Mouse (Mus musculus) kidney, embryonic 15.5 days (tissue): ENCODE measurements at regions not wholly inside any gene's neighbourhood (a gene's known extent, or its start where the extent isn't known, plus 50 kb on each side); places are given as distances from the start of the nearest gene placed in this dataset.

Experiments
- ATAC-seq: fragments of 200-750 bp; cut with Nextera tagmentation; replicated peaks from 2 replicates; pipeline ENCODE4 v1.8.0; 2017; ENCODE audit warnings: moderate TSS enrichment; ENCODE audit not compliant: low FRiP score
- H3K27ac ChIP-seq: fragments of 300-500 bp; sonication (generic); 2 replicates; pipeline ENCODE4 v1.5.1; 2015; ENCODE audit warnings: mild to moderate bottlenecking, inconsistent platforms
- H3K27me3 ChIP-seq: fragments of 300-500 bp; sonication (generic); 2 replicates; pipeline ENCODE4 v1.6.1; 2015; ENCODE audit warnings: inconsistent platforms
- H3K36me3 ChIP-seq: fragments of 300-500 bp; sonication (generic); 2 replicates; pipeline ENCODE4 v1.6.1; 2015; ENCODE audit warnings: inconsistent platforms
- H3K4me1 ChIP-seq: fragments of 300-500 bp; sonication (generic); 2 replicates; pipeline ENCODE4 v1.6.1; 2015; ENCODE audit warnings: inconsistent platforms
- H3K4me2 ChIP-seq: fragments of 300-500 bp; sonication (generic); 2 replicates; pipeline ENCODE4 v1.6.1; 2015; ENCODE audit warnings: moderate library complexity, mild to moderate bottlenecking, inconsistent platforms
- H3K4me3 ChIP-seq: fragments of 300-500 bp; sonication (generic); replicated peaks from 2 replicates; pipeline ENCODE4 v1.5.1; 2015; ENCODE audit warnings: mild to moderate bottlenecking, inconsistent platforms
- H3K9ac ChIP-seq: fragments of 300-500 bp; sonication (generic); 2 replicates; pipeline ENCODE4 v1.6.1; 2015; ENCODE audit warnings: mild to moderate bottlenecking, inconsistent platforms
- H3K9me3 ChIP-seq: fragments of 300-500 bp; sonication (generic); replicated peaks from 2 replicates; pipeline ENCODE4 v1.6.1; 2016; ENCODE audit warnings: inconsistent platforms
- WGBS: fragments of 180-500 bp; shearing (Covaris S2); methylation state at CpG from one replicate; pipeline ENCODE4 v1.1.7; 2015; ENCODE audit warnings: mixed read lengths; 5-methylcytosine and 5-hydroxymethylcytosine counted together

DNA sequence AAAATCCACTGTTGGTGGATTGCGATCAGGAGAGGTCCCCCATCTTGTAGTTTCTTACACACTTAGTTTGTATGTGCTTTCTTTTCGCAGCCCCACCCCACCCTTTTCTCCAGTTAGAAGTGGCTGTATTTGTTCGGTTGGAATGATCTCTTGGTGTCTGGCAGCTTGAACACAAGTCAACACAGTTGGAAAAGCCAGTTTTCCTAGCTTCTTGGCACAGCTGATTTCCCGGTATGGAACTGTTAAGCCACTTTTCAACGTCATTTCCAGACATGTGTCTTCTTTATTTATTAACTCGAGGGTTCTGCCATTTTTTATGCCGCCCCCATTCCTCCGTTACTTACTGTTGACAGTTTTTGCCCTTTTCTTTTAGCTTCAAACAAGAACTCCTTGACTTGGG lies 259.2 kb downstream of the Enc1 start:
- Histone ChIP-seq H3K9ac (no peak overlapping the region), H3K4me1 (0 out of 2 replicates have a peak, but pooled peaks cover 4% of the 10 kb centered on the region), H3K36me3 (no peaks in the 10 kb centered on the region), H3K4me2 (no peak overlapping the region), H3K27me3 (no peaks in the 10 kb centered on the region), H3K27ac (no peak overlapping the region), H3K9me3 (no peaks in the 10 kb centered on the region), H3K4me3 (no peak overlapping the region)
- no peak for ATAC-seq
- 84% methylated on average over 8 of the region's 8 CpGs for WGBS

DNA sequence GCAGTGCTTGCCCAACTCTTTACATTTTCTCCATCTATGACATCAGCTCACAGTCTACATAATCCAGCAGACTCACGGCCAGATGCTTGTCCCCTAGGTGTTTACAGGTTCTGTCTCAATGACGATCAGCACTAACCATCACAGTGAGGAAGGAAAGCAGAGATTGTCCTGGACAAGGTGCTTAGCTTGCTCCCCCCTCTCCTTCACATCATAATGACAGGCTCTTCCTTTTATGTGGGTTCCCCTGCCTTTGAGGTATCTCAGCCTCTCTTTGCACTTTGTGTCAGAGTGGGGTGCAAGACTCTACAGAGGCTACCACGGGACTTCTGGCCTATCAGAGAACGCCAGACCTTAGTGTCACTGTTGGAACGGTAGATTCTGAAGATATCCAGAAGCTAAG lies 258.1 kb downstream of the Enc1 start:
- Histone ChIP-seq H3K4me3 (no peak overlapping the region), H3K4me1 (0 out of 2 replicates have a peak, but pooled peaks cover 4% of the 10 kb centered on the region), H3K27ac (no peak overlapping the region), H3K27me3 (no peaks in the 10 kb centered on the region), H3K36me3 (no peaks in the 10 kb centered on the region), H3K9me3 (no peaks in the 10 kb centered on the region), H3K9ac (no peak overlapping the region), H3K4me2 (no peak overlapping the region)
- WGBS = 90% methylated on average over 5 of the region's 5 CpGs
- ATAC-seq = no peak

DNA sequence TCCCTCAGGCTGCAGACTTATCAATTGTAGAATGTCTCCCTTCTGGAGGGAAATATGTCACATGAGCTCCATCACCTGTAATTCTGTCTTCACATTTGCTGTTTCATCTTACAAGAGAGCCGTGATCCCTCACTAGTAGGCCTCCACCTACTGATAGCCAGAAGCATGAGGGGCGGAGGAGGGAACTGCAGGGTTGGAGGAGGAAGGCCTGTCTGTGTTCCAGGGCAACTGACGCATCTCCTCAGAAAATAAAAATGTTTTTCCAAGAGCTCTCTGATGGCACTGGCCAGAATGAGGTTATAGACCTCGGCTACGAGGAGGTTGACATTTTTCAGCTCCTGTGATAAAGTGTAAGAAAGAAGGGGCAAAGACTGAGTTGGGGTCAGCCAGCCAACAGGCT lies 257.0 kb downstream of the Enc1 start:
- Histone ChIP-seq H3K9ac (no peak overlapping the region), H3K9me3 (no peaks in the 10 kb centered on the region), H3K36me3 (no peaks in the 10 kb centered on the region), H3K27ac (no peak overlapping the region), H3K4me2 (no peak overlapping the region), H3K27me3 (no peaks in the 10 kb centered on the region), H3K4me3 (no peak overlapping the region), H3K4me1 (0 out of 2 replicates have a peak, but pooled peaks cover 4% of the 10 kb centered on the region)
- ATAC-seq = no peak
- 45% methylated on average over 5 of the region's 5 CpGs for WGBS

DNA sequence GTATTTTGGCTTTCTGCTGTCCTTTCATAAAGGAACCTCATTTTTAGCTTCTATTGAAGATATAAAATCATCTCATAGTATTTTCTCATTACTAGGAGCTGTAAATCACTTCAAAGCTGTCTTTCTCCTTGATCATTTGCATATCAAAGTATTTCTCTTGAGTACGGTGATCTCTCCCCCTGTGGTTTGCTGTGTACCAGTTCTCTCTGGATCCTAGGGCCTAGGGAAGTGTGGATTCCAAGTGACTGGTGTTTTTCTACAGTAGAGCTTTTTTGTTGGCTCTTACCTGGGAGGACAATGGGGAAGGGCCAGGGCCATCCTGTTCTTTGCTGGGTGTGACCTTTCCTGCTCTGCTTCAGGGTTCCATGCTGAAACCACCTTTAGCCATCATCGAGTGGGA lies 253.9 kb downstream of the Enc1 start:
- no peak overlapping the region for H3K27ac ChIP-seq
- no peak for ATAC-seq
- H3K27me3 ChIP-seq = no peaks in the 10 kb centered on the region
- H3K36me3 ChIP-seq = no peaks in the 10 kb centered on the region
- no peaks in the 10 kb centered on the region for H3K9me3 ChIP-seq
- no peak overlapping the region for H3K9ac ChIP-seq
- H3K4me1 ChIP-seq = peaks cover 10% of the 10 kb centered on the region; the same call in 1 of the 2 replicates
- no peak overlapping the region for H3K4me2 ChIP-seq
- no peak overlapping the region for H3K4me3 ChIP-seq
- WGBS = 77% methylated on average over 2 of the region's 2 CpGs

DNA sequence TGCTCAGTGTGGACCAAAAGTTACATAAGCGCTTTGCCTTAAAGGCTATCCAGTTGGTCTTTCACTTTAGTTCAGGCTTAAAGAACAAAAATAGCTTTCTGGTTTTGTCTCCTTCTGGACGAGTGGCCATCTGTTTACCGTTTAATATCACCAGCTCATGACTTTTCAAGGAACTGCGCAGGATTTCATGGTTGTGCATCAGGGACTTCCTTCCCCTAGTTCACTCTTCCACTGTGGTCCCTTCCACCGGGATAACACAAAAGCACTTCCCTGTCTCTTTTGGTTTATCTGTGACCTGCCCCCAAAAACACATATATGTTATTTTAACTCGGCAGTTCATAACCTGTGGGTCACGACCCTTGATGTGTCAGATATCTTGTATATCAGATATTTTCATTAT lies 252.9 kb downstream of the Enc1 start:
- no peak overlapping the region for H3K27ac ChIP-seq
- peaks cover 19% of the 10 kb centered on the region; the same call in 1 of the 2 replicates for H3K4me1 ChIP-seq
- ATAC-seq = no peak
- WGBS = 81% methylated on average over 7 of the region's 7 CpGs
- H3K4me3 ChIP-seq = no peak overlapping the region
- H3K4me2 ChIP-seq = no peak overlapping the region
- H3K27me3 ChIP-seq = no peaks in the 10 kb centered on the region
- H3K9ac ChIP-seq = no peak overlapping the region
- no peaks in the 10 kb centered on the region for H3K36me3 ChIP-seq
- no peaks in the 10 kb centered on the region for H3K9me3 ChIP-seq

DNA sequence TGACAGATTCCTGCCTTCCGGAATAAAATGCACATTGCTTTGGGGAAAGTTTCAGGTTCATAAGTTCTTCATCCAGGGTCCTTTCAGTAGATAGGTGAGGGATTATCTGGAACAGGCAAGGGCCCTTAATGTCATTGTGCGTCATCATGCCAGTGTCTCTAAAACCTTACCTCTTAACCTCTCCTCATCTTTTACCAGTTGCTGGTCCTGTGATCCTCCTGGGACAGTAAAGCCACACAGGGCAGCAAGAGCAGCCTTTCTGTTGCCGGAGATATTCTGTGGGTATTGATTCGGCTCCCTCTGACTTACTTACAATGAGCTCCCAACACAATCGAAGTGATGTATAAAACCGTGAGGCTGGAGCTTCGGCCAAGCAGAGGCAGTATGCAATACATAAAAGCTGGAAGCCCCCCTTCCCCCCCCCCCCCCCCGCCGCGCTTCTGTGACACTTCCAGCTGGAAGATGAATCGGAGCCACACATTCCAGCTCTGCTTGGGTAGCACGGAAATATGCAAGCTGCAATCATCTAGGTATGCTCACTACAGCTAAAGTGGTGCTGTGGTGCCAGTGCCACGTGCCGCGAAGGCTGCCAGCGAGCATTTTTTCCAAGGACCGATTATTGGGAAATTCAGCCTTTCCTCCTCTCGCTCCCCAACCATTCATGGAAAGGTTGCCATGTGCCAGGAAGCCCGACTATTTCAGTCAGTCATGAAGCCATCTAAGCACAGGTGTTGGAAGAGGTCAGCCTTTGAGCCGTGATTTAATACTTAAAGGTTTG lies 252.2 kb downstream of the Enc1 start:
- 80% methylated on average over 20 of the region's 20 CpGs for WGBS
- Histone ChIP-seq H3K36me3 (no peaks in the 10 kb centered on the region), H3K9ac (no peak overlapping the region), H3K9me3 (no peaks in the 10 kb centered on the region), H3K27me3 (no peaks in the 10 kb centered on the region), H3K4me3 (no peak overlapping the region), H3K4me1 (peaks cover 23% of the 10 kb centered on the region), H3K4me2 (no peak overlapping the region), H3K27ac (no peak overlapping the region)
- ATAC-seq = no peak

DNA sequence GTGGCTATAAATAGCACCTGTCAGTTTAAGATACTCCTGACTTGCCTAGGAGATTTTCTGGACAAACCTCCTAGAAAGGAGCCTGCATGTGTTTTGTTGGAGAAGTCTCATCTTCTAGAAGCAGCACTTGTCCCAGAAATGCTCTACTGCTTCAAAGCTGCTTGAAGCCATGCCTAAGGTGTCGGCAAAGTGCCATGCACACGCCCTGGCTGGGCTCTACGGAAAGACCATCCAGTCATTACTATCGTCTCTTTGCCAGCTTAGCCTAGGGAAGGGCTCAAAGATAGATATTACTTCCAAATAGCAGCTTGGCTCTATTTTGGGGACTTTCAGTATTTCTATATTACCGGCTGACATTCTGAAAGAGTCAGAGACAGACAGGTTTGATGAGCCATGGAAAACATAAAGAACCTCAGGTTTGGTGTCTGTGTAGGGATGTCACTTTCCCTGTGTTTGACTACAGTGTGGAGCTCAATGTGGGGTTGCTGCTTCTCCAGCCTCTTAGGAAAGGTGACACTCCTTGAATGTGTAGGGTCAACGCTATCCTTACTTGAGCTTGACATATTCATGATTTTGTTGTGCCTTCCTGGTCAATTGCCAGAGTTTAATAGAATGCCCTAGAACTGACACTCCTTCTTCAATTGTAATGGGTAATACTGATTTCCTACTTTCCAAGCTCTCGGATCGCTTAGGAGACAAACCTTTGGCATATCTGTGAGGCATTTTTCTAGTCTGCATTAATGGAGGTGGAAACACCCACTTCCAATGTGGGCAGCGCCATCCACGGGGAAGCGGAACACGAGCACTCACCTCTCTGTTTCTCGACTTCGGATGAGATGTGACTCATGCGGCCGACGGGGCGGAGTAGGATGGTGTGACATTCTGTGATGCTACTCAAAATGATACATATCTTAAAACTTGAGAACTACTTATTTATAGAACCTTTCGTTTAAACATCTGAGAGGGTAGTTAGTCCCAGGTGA lies 251.3 kb downstream of the Enc1 start:
- Histone ChIP-seq H3K27me3 (no peaks in the 10 kb centered on the region), H3K36me3 (no peaks in the 10 kb centered on the region), H3K9me3 (no peaks in the 10 kb centered on the region), H3K9ac (no peak overlapping the region), H3K4me1 (peaks cover 28% of the 10 kb centered on the region), H3K27ac (no peak overlapping the region), H3K4me2 (no peak overlapping the region), H3K4me3 (no peak overlapping the region)
- no peak for ATAC-seq
- 88% methylated on average over 19 of the region's 19 CpGs for WGBS

DNA sequence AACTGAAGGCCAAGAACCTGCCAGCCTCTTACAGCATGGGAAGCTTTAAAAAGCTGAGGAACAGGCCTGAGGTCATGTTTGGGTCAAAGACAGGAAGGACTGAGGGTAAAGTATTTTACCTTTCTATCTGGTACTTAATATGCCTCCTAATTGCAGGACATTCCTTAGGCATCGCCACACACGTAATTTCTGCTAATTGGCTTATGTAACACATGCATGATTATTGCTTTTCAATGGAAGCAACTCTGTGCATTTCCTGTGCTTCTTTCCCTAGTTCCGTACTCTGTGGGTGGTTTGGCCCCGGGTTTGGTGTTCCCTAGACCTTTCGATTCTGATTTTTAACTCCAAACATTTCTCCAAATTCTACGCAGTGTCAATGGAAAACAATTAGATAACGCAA lies 249.2 kb downstream of the Enc1 start:
- H3K9me3 ChIP-seq = no peaks in the 10 kb centered on the region
- 68% methylated on average over 7 of the region's 7 CpGs for WGBS
- no peak overlapping the region for H3K4me3 ChIP-seq
- peaks cover 28% of the 10 kb centered on the region for H3K4me1 ChIP-seq
- H3K9ac ChIP-seq = no peak overlapping the region
- H3K27ac ChIP-seq = no peak overlapping the region
- ATAC-seq = no peak
- H3K36me3 ChIP-seq = no peaks in the 10 kb centered on the region
- no peak overlapping the region for H3K4me2 ChIP-seq
- H3K27me3 ChIP-seq = no peaks in the 10 kb centered on the region

DNA sequence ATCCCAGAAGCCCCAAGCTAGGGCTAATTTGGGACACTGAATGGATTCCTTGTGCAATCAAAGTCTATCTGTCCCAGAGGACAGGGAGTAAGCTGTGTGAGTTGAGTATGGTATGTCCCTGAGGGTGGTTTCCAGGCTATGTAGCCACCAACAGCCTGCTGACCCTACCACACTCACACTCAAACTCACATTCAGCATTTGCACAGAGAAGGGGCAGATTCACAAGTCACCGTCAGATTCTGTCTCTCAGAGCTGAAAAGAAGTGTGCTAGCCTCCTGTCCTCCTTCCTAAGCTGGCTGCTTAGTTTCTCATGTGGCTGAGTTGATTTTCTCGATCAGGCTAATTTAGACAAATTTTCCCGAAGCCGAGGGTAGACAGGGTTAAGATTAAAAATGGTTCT lies 248.8 kb downstream of the Enc1 start:
- ATAC-seq = no peak
- H3K27me3 ChIP-seq = no peaks in the 10 kb centered on the region
- no peak overlapping the region for H3K4me3 ChIP-seq
- no peaks in the 10 kb centered on the region for H3K9me3 ChIP-seq
- H3K4me1 ChIP-seq = peaks cover 28% of the 10 kb centered on the region
- H3K36me3 ChIP-seq = no peaks in the 10 kb centered on the region
- H3K9ac ChIP-seq = no peak overlapping the region
- WGBS = 65% methylated on average over 4 of the region's 4 CpGs
- H3K4me2 ChIP-seq = no peak overlapping the region
- H3K27ac ChIP-seq = no peak overlapping the region

DNA sequence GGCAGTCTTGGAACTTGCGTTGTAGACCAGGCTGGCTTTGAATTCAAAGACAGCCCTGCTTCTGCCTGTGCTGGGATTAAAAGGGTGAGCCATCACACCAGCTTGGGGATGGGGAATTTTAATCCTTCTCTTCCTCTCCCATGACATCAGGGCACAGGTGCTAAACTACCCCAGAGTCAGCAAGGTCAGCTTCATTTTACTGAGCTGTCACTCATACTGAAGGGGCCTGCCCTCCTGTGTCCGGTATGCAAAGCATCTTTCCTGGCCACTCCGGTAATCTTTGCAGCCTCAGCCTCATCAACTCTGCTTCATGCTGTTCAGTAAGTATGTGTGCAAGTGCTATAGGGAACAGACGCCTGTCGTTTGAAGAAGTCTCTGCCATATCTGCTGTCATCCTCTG lies 248.1 kb downstream of the Enc1 start:
- ATAC-seq = no peak
- Histone ChIP-seq H3K9me3 (no peaks in the 10 kb centered on the region), H3K27me3 (no peaks in the 10 kb centered on the region), H3K4me2 (no peak overlapping the region), H3K9ac (no peak overlapping the region), H3K4me3 (no peak overlapping the region), H3K36me3 (no peaks in the 10 kb centered on the region), H3K27ac (no peak overlapping the region), H3K4me1 (peaks cover 28% of the 10 kb centered on the region)
- WGBS = 46% methylated on average over 5 of the region's 5 CpGs

DNA sequence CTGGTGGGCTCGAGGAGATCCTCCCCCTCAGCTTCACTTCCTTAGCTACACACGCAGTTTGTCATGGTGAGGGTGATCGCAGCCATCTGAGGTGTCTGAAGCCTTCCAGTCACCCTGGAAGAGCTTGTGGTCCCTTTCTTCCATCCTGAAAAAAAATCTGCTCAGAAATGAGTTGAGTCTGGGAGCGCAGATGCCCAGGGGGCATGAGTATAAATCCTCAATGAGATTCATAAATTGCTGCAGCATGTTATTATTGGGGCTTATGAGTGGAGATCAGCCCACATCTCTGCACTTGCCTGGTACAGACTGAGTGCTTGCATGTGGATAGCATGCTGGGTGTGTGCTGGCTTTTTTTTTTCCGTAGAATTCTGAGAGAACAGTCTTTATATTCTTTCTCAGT lies 247.6 kb downstream of the Enc1 start:
- no peaks in the 10 kb centered on the region for H3K9me3 ChIP-seq

More for the DNA sequence above, 247.6 kb downstream of the Enc1 start:
- no peaks in the 10 kb centered on the region for H3K27me3 ChIP-seq
- peak overlapping the region; percentile 41 for H3K27ac ChIP-seq
- H3K4me3 ChIP-seq = no peak overlapping the region
- no peak overlapping the region for H3K9ac ChIP-seq
- ATAC-seq = peak; percentile 46; the same call in 1 of the 2 replicates
- H3K36me3 ChIP-seq = no peaks in the 10 kb centered on the region
- 33% methylated on average over 5 of the region's 5 CpGs for WGBS
- H3K4me1 ChIP-seq = peaks cover 28% of the 10 kb centered on the region
- H3K4me2 ChIP-seq = peak overlapping the region; percentile 40
